Mouse (Mus musculus) granulocyte monocyte progenitor cell, adult 5-6 weeks (primary cell): ENCODE data around the gene C5ar2. TPM values are rescaled to one million over a fixed set of nuclear protein-coding genes. Genes with fewer than 3 reads are reported as not detected.

Experiments
- ATAC-seq: replicated peaks from 2 replicates; pipeline ENCODE4 v1.8.0; 2016; ENCODE audit warnings: mild to moderate bottlenecking, moderate TSS enrichment, inconsistent platforms; ENCODE audit not compliant: poor library complexity, severe bottlenecking
- total RNA-seq, 2 experiments: library from RNA; stranded (forward) in 1 of 2; stranded (reverse) in 1 of 2; fragments of 200-712, 200-1000 nt in 1 of 2; fragments of >200 nt in 1 of 2; fragmentation: Nextera tagmentation in 1 of 2; gene quantifications; 2 replicates each; pipeline ENCODE4 v1.2.3; 2014 to 2017

The C5ar2 gene
- total RNA-seq, 2 experiments from 2014 or later: 0.15 to 0.93 TPM

DNA sequence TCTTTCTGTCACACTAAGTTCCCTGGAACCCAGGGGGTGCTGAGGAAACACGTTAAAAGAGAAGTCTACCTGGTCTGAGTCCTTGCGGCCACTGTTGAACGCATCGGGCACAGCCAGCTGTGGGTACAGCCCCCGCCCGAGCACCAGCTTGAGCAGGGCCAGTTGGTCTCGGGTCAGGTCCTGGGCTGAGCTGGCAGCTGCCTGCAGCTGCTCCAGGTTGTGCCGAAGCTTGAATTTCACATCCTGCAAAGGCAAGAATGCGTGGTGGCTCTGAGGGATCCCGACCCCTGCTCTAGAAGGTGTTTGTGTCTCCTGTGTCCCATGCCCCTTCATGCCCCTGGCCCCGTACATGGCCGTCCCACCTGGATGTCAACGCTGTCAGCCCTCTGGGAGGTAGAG lies 40.5 kb downstream of the C5ar2 start:
- no peak for ATAC-seq

DNA sequence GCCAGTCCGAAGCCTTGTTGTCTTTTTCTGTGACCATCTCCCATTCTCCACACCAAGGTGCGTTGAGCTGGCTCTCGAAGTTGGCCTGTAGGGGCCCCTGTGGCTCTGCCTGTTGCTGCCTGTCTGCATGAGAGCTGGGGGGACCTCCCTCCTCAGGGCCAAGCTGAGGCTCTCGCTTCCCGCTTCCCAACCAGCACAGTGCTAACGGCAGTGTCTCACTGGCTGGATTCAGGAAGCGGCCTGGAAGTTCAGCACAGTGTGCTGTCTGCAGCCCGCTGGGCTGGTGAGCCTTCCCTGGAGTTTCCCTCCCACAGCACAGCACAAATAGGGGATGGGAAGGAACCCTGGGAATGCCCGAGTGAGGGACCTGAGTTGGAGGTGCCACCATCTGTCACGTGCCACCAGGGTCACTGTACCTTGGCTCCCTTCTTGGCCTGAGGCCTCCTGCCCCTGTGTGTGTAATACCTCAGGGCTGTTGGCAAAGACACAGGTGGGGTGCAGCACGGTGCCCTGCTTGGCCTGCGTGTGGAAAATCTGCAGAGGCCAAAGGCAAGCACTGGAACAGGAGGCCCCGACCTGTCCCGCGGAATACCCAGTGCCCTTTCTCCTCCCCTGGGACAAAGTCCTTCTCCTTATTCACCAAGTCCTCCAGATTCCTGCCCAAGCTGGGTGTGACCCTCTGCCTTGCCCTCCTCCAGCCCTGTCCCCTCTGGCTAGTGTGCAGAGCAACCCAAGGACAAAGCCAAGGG lies 41.0 kb downstream of the C5ar2 start:
- no peak for ATAC-seq

- ATAC-seq: no peak; the same call in 1 of the 2 replicates
Observed at GRCm38 (mm10) chr7:16201136-16201535, 42.8 kb downstream of the C5ar2 start.

DNA sequence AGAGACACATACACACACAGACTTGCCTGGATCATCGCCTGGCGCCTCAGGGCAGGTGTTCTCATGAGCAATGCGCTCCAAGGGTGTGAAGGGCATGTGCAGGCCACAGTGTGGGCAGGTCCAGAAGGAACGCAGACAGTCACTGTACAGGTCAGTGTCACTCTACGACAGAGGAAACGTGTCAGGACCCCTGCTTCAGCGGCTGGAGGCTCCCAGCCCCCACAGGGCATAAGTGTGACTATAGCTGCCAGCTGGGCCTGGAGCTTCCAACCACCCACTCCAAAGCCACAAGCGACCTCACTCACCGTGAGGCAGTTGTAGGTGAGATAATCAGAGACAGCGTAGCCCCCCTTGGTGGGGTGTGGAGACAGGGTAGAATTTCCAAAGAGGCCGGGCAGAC lies 45.4 kb downstream of the C5ar2 start:
- ATAC-seq: no peak

DNA sequence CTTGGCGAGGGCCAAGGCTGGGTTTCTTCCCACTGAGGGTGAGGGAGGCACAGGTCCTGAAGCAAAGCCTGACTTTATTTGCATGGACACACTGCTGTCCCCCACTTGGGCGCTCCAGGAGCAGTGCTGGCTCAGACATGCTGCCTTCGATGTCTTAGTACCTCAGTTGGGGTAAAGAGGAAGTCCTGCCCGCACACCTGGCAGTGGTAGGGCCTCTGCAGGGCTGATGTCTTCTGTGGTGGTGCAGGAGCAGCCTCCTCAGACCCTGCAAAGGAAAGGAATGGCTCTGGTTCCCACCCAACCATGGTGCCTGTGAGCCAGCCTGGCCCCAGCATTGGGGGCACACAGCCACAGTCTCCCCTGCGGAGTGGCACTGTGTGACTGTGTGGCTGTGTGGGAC lies 46.8 kb downstream of the C5ar2 start:
- no peak for ATAC-seq

DNA sequence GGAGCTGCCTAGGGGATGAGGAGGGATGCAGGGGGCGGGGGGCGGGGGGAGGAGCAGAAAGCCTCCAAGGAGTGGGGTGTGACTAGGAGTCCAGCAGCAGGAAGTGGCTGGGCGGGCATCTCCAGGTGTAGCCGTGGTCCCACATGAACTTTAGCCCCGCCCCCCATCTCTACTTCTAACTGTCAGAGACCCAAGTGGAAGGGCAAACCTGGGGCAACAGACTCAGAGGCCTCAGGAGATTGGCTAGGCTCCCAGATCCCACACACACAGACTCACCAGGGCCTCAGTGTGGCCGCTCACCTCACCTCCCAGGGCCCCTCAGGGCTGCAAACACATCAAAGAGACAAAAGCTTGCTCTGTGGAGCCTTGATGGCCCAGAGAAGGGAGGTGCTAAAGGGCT lies 47.3 kb downstream of the C5ar2 start:
- ATAC-seq: no peak

DNA sequence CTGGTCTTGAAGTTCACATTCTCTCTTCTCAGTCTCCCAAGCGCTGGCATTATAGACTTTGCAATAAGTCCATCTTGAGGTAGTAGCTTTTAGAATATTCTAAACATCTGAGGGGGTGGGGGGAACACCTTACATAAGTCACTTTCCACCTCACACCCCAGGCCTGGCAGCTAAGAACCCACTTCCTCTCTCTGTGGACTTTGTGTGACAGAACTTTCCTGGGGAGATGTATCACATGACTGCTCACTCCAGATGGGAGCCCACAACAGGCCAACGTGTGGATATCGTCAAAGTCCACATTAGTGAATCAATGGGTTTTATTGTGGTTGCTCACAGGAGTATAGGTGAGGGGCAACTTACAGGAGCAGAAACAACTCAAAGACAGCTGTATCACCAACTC lies 50.3 kb downstream of the C5ar2 start:
- peak; percentile 38 for ATAC-seq

DNA sequence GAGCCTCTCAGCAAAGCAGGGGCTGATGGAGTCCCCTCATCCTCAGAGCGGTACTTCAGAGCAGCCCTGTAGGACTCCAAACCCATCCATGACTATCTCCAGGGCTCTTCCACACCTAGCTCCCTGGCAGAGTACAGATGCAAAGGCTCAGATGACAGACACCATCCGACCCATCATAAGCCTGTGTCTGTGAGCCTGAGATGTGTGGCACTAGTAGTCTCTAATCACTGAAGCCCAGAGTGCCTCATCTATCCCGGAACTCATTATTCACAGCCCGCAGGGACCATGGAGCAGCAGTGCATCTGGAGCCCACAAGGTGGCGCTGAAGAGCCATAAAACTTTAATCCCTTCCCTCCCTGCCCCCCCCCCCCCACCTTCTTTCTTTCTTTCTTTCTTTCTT lies 51.6 kb downstream of the C5ar2 start:
- ATAC-seq: peak; percentile 81

GRCm38 (mm10) chr7:16187494-16187893 lies 56.5 kb downstream of the C5ar2 start:
- no peak for ATAC-seq

Other genes starting within 250 kb of the C5ar2 start
- gene Bicra, start 196.2 kb downstream of the C5ar2 start, total RNA-seq (2014; fragmentation: Nextera tagmentation): 12.2 and 21.8 TPM in 2 replicates
- 0.34 and 0.93 TPM in 2 replicates for gene Bicra, start 196.2 kb downstream of the C5ar2 start, total RNA-seq (2017)
- not detected in 2 replicates for gene Zfp541, start 182.3 kb downstream of the C5ar2 start, total RNA-seq (2014; fragmentation: Nextera tagmentation)
- 0.31 TPM in 1 of 2 replicates, not detected in the other for gene Zfp541, start 182.3 kb downstream of the C5ar2 start, total RNA-seq (2017)
- gene Napa, start 145.7 kb downstream of the C5ar2 start, total RNA-seq (2014; fragmentation: Nextera tagmentation): 81.0 and 105 TPM in 2 replicates
- gene Napa, start 145.7 kb downstream of the C5ar2 start, total RNA-seq (2017): 38.5 and 39.5 TPM in 2 replicates
- gene Kptn, start 124.3 kb downstream of the C5ar2 start, total RNA-seq (2014; fragmentation: Nextera tagmentation): 19.2 and 20.9 TPM in 2 replicates
- 9.7 and 11.2 TPM in 2 replicates for gene Kptn, start 124.3 kb downstream of the C5ar2 start, total RNA-seq (2017)
- gene Slc8a2, start 114.3 kb downstream of the C5ar2 start, total RNA-seq (2014; fragmentation: Nextera tagmentation): not detected in 2 replicates
- gene Slc8a2, start 114.3 kb downstream of the C5ar2 start, total RNA-seq (2017): not detected in 2 replicates
- not detected in 2 replicates for gene Meis3, start 69.1 kb downstream of the C5ar2 start, total RNA-seq (2014; fragmentation: Nextera tagmentation)
- gene Meis3, start 69.1 kb downstream of the C5ar2 start, total RNA-seq (2017): not detected in 2 replicates
- 5.5 and 8.7 TPM in 2 replicates for gene Dhx34, start 22.1 kb downstream of the C5ar2 start, total RNA-seq (2014; fragmentation: Nextera tagmentation)
- 4.4 and 9.4 TPM in 2 replicates for gene Dhx34, start 22.1 kb downstream of the C5ar2 start, total RNA-seq (2017)
- 0.21 TPM in 1 of 2 replicates, not detected in the other for gene C5ar1, start 15.4 kb upstream of the C5ar2 start, total RNA-seq (2014; fragmentation: Nextera tagmentation)
- gene C5ar1, start 15.4 kb upstream of the C5ar2 start, total RNA-seq (2017): 0.67 and 1.1 TPM in 2 replicates
- 13.6 and 14.6 TPM in 2 replicates for gene Inafm1, start 29.5 kb upstream of the C5ar2 start, total RNA-seq (2014; fragmentation: Nextera tagmentation)
- 3.2 and 3.3 TPM in 2 replicates for gene Inafm1, start 29.5 kb upstream of the C5ar2 start, total RNA-seq (2017)
- 31.7 and 50.9 TPM in 2 replicates for gene Ccdc9, start 42.6 kb upstream of the C5ar2 start, total RNA-seq (2014; fragmentation: Nextera tagmentation)
- gene Ccdc9, start 42.6 kb upstream of the C5ar2 start, total RNA-seq (2017): 54.0 and 62.0 TPM in 2 replicates
- gene Bbc3, start 64.2 kb upstream of the C5ar2 start, total RNA-seq (2014; fragmentation: Nextera tagmentation): 0.53 and 1.1 TPM in 2 replicates
- 1.3 and 2.2 TPM in 2 replicates for gene Bbc3, start 64.2 kb upstream of the C5ar2 start, total RNA-seq (2017)
- 131 and 137 TPM in 2 replicates for gene Sae1, start 143.7 kb upstream of the C5ar2 start, total RNA-seq (2014; fragmentation: Nextera tagmentation)
- 409 and 421 TPM in 2 replicates for gene Sae1, start 143.7 kb upstream of the C5ar2 start, total RNA-seq (2017)
- 42.3 and 57.9 TPM in 2 replicates for gene Zc3h4, start 156.8 kb upstream of the C5ar2 start, total RNA-seq (2014; fragmentation: Nextera tagmentation)
- gene Zc3h4, start 156.8 kb upstream of the C5ar2 start, total RNA-seq (2017): 20.9 and 40.7 TPM in 2 replicates
- gene Tmem160, start 208.6 kb upstream of the C5ar2 start, total RNA-seq (2014; fragmentation: Nextera tagmentation): 27.5 and 71.6 TPM in 2 replicates
- 17.2 and 26.2 TPM in 2 replicates for gene Tmem160, start 208.6 kb upstream of the C5ar2 start, total RNA-seq (2017)
- not detected in 2 replicates for gene Npas1, start 233.6 kb upstream of the C5ar2 start, total RNA-seq (2014; fragmentation: Nextera tagmentation)
- gene Npas1, start 233.6 kb upstream of the C5ar2 start, total RNA-seq (2017): not detected in 2 replicates